Mouse (Mus musculus) thymus, postnatal 4 days (tissue): ENCODE data around the gene Bub3.

Experiments used
- DNase-seq: peaks from one replicate; pipeline ENCODE4 v3.0.0; 2021

Bub3 gene

GRCm38 (mm10) chr7:131556541-131557271 lies 3.3 kb upstream of the Bub3 start:
- DNase-seq: peak; percentile 38

- DNase-seq: no peak
Measured at GRCm38 (mm10) chr7:131557751-131558150, 2.3 kb upstream of the Bub3 start.

- no peak for DNase-seq
Measured at GRCm38 (mm10) chr7:131560697-131561042, 648 bp downstream of the Bub3 start.

- DNase-seq: no peak
Measured at GRCm38 (mm10) chr7:131575246-131575645, 15.2 kb downstream of the Bub3 start.

- DNase-seq: no peak
Measured at GRCm38 (mm10) chr7:131582178-131582577, 22.2 kb downstream of the Bub3 start.

- no peak for DNase-seq
Measured at GRCm38 (mm10) chr7:131585551-131585950, 25.5 kb downstream of the Bub3 start.

- no peak for DNase-seq
Measured at GRCm38 (mm10) chr7:131597779-131598482, 37.9 kb downstream of the Bub3 start.

- DNase-seq: peak; percentile 31
Measured at GRCm38 (mm10) chr7:131598483-131598824, 38.4 kb downstream of the Bub3 start.

GRCm38 (mm10) chr7:131602106-131602505 lies 42.1 kb downstream of the Bub3 start:
- no peak for DNase-seq

GRCm38 (mm10) chr7:131603186-131603585 lies 43.2 kb downstream of the Bub3 start:
- no peak for DNase-seq

GRCm38 (mm10) chr7:131604946-131605345 lies 44.9 kb downstream of the Bub3 start:
- DNase-seq: no peak

GRCm38 (mm10) chr7:131605481-131605880 lies 45.5 kb downstream of the Bub3 start:
- no peak for DNase-seq

- DNase-seq: no peak
Measured at GRCm38 (mm10) chr7:131608049-131608448, 48.0 kb downstream of the Bub3 start.

GRCm38 (mm10) chr7:131609677-131610076 lies 49.7 kb downstream of the Bub3 start:
- no peak for DNase-seq
